Mouse (Mus musculus): ENCODE measurements around the gene Yipf7. TPM values are rescaled to one million over a fixed set of nuclear protein-coding genes. Genes with fewer than 3 reads are reported as not detected.

Gene Yipf7
- polyA plus RNA-seq, 1 experiment from 2014 or later, result 0.44 TPM

GRCm38 (mm10) chr5:69489046-69489445, 53.4 kb downstream of the Yipf7 start:
- Histone ChIP-seq H3K27me3 (no peaks in the 10 kb centered on the region), H3K9ac (no peak overlapping the region), H3K4me2 (no peak overlapping the region), H3K27ac (no peak overlapping the region), H3K9me3 (no peaks in the 10 kb centered on the region), H3K4me3 (no peak overlapping the region), H3K4me1 (no peaks in the 10 kb centered on the region), H3K36me3 (no peaks in the 10 kb centered on the region)
- no peak for ATAC-seq (ENCODE audit: insufficient number of reproducible peaks, low FRiP score, low TSS enrichment, low read depth)

DNA sequence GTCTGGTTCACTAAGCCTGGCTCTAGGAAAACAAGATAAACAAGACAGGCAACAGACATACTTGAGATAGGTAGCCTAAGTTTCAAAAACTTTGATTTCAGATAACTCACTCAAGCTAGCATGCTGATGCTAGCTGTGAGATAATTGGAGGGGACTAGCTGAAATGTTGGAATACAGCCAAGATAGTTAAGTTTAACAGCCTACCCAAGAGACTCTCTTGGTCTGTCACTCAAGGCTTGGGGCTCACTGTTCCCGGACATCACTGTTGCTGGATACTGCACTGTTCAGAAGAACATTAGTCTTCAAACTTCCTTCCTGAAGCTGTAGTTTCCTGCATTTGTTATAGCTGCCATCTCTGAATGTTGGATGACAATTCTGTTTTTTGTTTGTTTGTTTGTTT, 74.9 kb downstream of the Yipf7 start:
- H3K9me3 ChIP-seq, result no peaks in the 10 kb centered on the region
- no peaks in the 10 kb centered on the region for H3K27me3 ChIP-seq
- no peak overlapping the region for H3K4me3 ChIP-seq
- no peak for ATAC-seq (ENCODE audit: insufficient number of reproducible peaks, low FRiP score, low TSS enrichment, low read depth)
- H3K9ac ChIP-seq, result no peak overlapping the region
- no peak overlapping the region for H3K4me2 ChIP-seq
- no peaks in the 10 kb centered on the region for H3K36me3 ChIP-seq
- 42% methylated on average over 1 of the region's 1 CpGs for WGBS
- no peaks in the 10 kb centered on the region for H3K4me1 ChIP-seq
- H3K27ac ChIP-seq, result no peak overlapping the region

Other genes starting within 250 kb of the Yipf7 start
- 1.5 and 1.8 TPM in 2 replicates for gene Kctd8, start 201.0 kb downstream of the Yipf7 start, polyA plus RNA-seq (2015; fragmentation: Nextera tagmentation; extraction: Ambion mirVana)
- 35.1 and 43.9 TPM in 2 replicates for gene Guf1, start 14.3 kb upstream of the Yipf7 start, polyA plus RNA-seq (2015; fragmentation: Nextera tagmentation; extraction: Ambion mirVana)
- 43.7 and 44.0 TPM in 2 replicates for gene Gnpda2, start 49.7 kb upstream of the Yipf7 start, polyA plus RNA-seq (2015; fragmentation: Nextera tagmentation; extraction: Ambion mirVana)